Mouse (Mus musculus) CH12.LX (cell line): ENCODE measurements around the gene 1700025C18Rik. TPM values are rescaled to one million over a fixed set of nuclear protein-coding genes. Genes with fewer than 3 reads are reported as not detected.

Experiments
- DNase-seq: peaks from one replicate; pipeline ENCODE4 v3.0.0-alpha.2; 2013; ENCODE audit errors: extremely low read depth
- H3K27ac ChIP-seq: 2 replicates; pipeline ENCODE4 v1.5.1; 2012; ENCODE audit warnings: low read depth, mild to moderate bottlenecking, control low read depth, moderate library complexity; ENCODE audit not compliant: insufficient read depth
- H3K27me3 ChIP-seq: replicated peaks from 2 replicates; pipeline ENCODE3; 2012; ENCODE audit warnings: inconsistent platforms
- H3K36me3 ChIP-seq, 2 experiments: replicated peaks in 1 of 2; 2 replicates each; pipeline versions ENCODE3 to v1.6.1; 2012; ENCODE audit warnings: inconsistent platforms in 1 of 2, low read length in 1 of 2, mild to moderate bottlenecking in 1 of 2, mixed read lengths in 1 of 2, moderate library complexity in 1 of 2; ENCODE audit not compliant: control insufficient read depth in 1 of 2, insufficient read depth in 1 of 2
- H3K4me1 ChIP-seq, 2 experiments: 2 replicates each; pipeline ENCODE4 v1.6.1; 2012; ENCODE audit warnings: inconsistent platforms in 1 of 2, moderate library complexity in 1 of 2; ENCODE audit not compliant: insufficient read depth in 2 of 2, control insufficient read depth in 1 of 2
- H3K4me2 ChIP-seq: 2 replicates; pipeline ENCODE4 v1.6.1; 2012; ENCODE audit warnings: low read depth, mild to moderate bottlenecking, control low read depth; ENCODE audit not compliant: poor library complexity, insufficient read depth, severe bottlenecking
- H3K4me3 ChIP-seq, 3 experiments: fragments of 150-350 bp in 1 of 3; sonication (generic) in 1 of 3; replicated peaks in 1 of 3; 2 replicates each; pipeline versions ENCODE3 to v1.5.1; 2011 to 2012; ENCODE audit warnings: low read depth in 2 of 3, low read length in 2 of 3, mild to moderate bottlenecking in 2 of 3, moderate library complexity in 2 of 3, control low read depth in 1 of 3, improper control_type of control experiment in 1 of 3, inconsistent platforms in 1 of 3, mixed read lengths in 1 of 3; ENCODE audit not compliant: poor library complexity in 1 of 3
- H3K79me2 ChIP-seq: replicated peaks from 2 replicates; pipeline ENCODE4 v1.6.1; 2012; ENCODE audit warnings: mild to moderate bottlenecking, moderate library complexity; ENCODE audit not compliant: control insufficient read depth, poor library complexity, insufficient read depth, severe bottlenecking; ENCODE audit errors: extremely low read depth
- H3K9ac ChIP-seq: 2 replicates; pipeline ENCODE4 v1.6.1; 2012; ENCODE audit warnings: low read depth, mild to moderate bottlenecking, control low read depth, moderate library complexity; ENCODE audit not compliant: insufficient read depth
- H3K9me3 ChIP-seq: replicated peaks from 2 replicates; pipeline ENCODE3; 2012; ENCODE audit warnings: low read length, inconsistent platforms, mixed read lengths
- CHD2 ChIP-seq: IDR thresholded peaks from 2 replicates; pipeline ENCODE4 v1.6.1; 2011; ENCODE audit warnings: low read length, improper control_type of control experiment
- CTCF ChIP-seq, 2 experiments: IDR thresholded peaks in 1 of 2; conservative IDR thresholded peaks in 1 of 2; 2 replicates each; pipeline ENCODE4 v1.5.1; 2011 to 2012; ENCODE audit warnings: low read depth in 2 of 2, low read length in 2 of 2, improper control_type of control experiment in 1 of 2, inconsistent platforms in 1 of 2, mild to moderate bottlenecking in 1 of 2, moderate library complexity in 1 of 2
- ELF1 ChIP-seq: IDR thresholded peaks from 2 replicates; pipeline ENCODE4 v1.6.1; 2014; ENCODE audit warnings: low read depth, mild to moderate bottlenecking, inconsistent platforms, low read length, improper control_type of control experiment
- EP300 ChIP-seq: IDR thresholded peaks from 2 replicates; pipeline ENCODE4 v1.6.1; 2011; ENCODE audit warnings: low read length, improper control_type of control experiment
- ETS1 ChIP-seq: conservative IDR thresholded peaks from 2 replicates; pipeline ENCODE4 v1.6.1; 2012; ENCODE audit warnings: low read depth, mild to moderate bottlenecking, inconsistent platforms, low read length, improper control_type of control experiment, moderate library complexity
- GABPA ChIP-seq: IDR thresholded peaks from 2 replicates; pipeline ENCODE4 v1.6.1; 2012; ENCODE audit warnings: low read depth, low read length, improper control_type of control experiment, inconsistent platforms; ENCODE audit not compliant: insufficient replicate concordance
- HCFC1 ChIP-seq: IDR thresholded peaks from 2 replicates; pipeline ENCODE4 v1.6.1; 2012; ENCODE audit warnings: low read depth, mild to moderate bottlenecking, inconsistent platforms, low read length, improper control_type of control experiment
- JUN ChIP-seq: IDR thresholded peaks from 2 replicates; pipeline ENCODE4 v1.6.1; 2011; ENCODE audit warnings: low read depth, mild to moderate bottlenecking, low read length, improper control_type of control experiment, moderate library complexity; ENCODE audit not compliant: insufficient read depth
- KAT2A ChIP-seq: IDR thresholded peaks from 2 replicates; pipeline ENCODE4 v1.6.1; 2012; ENCODE audit warnings: low read length, improper control_type of control experiment, inconsistent platforms; ENCODE audit not compliant: insufficient replicate concordance
- MAFK ChIP-seq: IDR thresholded peaks from 2 replicates; pipeline ENCODE4 v1.6.1; 2011; ENCODE audit warnings: low read length, improper control_type of control experiment; ENCODE audit not compliant: insufficient replicate concordance
- MXI1 ChIP-seq: IDR thresholded peaks from 2 replicates; pipeline ENCODE4 v1.6.1; 2011; ENCODE audit warnings: mild to moderate bottlenecking, low read depth, low read length, improper control_type of control experiment
- POLR2A ChIP-seq: IDR thresholded peaks from 2 replicates; pipeline ENCODE4 v1.6.1; 2011; ENCODE audit warnings: low read depth, mild to moderate bottlenecking, improper control_type of control experiment, low read length
- POLR2AphosphoS2 ChIP-seq: IDR thresholded peaks from 2 replicates; pipeline ENCODE4 v1.6.1; 2011; ENCODE audit warnings: low read depth, low read length, improper control_type of control experiment
- TBP ChIP-seq: conservative IDR thresholded peaks from 2 replicates; pipeline ENCODE4 v1.6.1; 2011; ENCODE audit warnings: low read depth, low read length, improper control_type of control experiment
- TCF12 ChIP-seq: IDR thresholded peaks from 2 replicates; pipeline ENCODE4 v1.6.1; 2014; ENCODE audit warnings: low read depth, mild to moderate bottlenecking, inconsistent platforms, low read length, improper control_type of control experiment
- USF1 ChIP-seq: IDR thresholded peaks from 2 replicates; pipeline ENCODE4 v1.6.1; 2014; ENCODE audit warnings: low read depth, mild to moderate bottlenecking, inconsistent platforms, low read length, improper control_type of control experiment
- ZC3H11A ChIP-seq: IDR thresholded peaks from 2 replicates; pipeline ENCODE4 v1.6.1; 2012; ENCODE audit warnings: low read depth, mild to moderate bottlenecking, inconsistent platforms, low read length, improper control_type of control experiment
- ZMIZ1 ChIP-seq: IDR thresholded peaks from 2 replicates; pipeline ENCODE4 v1.6.1; 2012; ENCODE audit warnings: low read depth, mild to moderate bottlenecking, inconsistent platforms, low read length, improper control_type of control experiment
- ZNF384 ChIP-seq: IDR thresholded peaks from 2 replicates; pipeline ENCODE4 v1.6.1; 2012; ENCODE audit warnings: low read depth, low read length, improper control_type of control experiment, inconsistent platforms
- dilution Hi-C: fragments of 300-500 bp; cut with MboI; formaldehyde crosslinking; loops from 2 replicates; pipeline ENCODE4 v1.14.3; 2020; ENCODE audit warnings: low sequenced_read_pairs; ENCODE audit not compliant: extremely low pct_unique_long_range_greater_than_20kb, extremely low pct_ligation_motif_present
- in situ Hi-C: fragments of 300-500 bp; cut with MboI; formaldehyde crosslinking; loops from 3 replicates; pipeline ENCODE4 v1.14.3; 2019; ENCODE audit warnings: low sequenced_read_pairs, low pct_ligation_motif_present, low pct_unique_long_range_greater_than_20kb, mixed read lengths
- polyA plus RNA-seq: library from polyadenylated mRNA; unstranded; fragments of >175 nt; gene quantifications from 2 replicates; pipeline ENCODE4 v1.2.1, GENCODE M21; 2012; ENCODE audit warnings: low read depth; ENCODE audit not compliant: insufficient read length
- total RNA-seq, 2 experiments: library from RNA; depleted of rRNA; stranded (reverse); fragments of 300-350 nt in 1 of 2; fragments of >200 nt in 1 of 2; gene quantifications; 2 replicates each; pipeline ENCODE4 v1.2.3; 2012 to 2014

The 1700025C18Rik gene
- total and polyA plus RNA-seq, 3 experiments, result not detected

DNA sequence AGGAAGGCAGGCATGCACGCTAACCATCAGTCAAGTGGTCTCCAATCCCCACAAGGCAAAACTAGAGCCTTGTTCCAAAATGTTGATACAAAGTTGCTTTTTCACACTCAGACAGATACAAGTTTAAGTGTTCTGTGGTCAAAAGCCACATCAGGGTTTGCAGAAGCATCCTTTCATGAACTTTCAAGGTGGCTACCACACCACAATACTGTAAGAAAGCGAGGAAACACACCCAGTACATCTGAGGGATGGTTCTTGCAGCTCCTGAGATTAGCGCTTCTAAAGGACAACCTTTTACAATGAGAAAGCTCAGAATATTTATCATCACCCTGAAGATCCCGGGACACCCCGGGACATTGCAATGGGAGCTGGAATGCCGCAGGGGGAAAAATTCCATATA lies 57.2 kb downstream of the 1700025C18Rik start:
- in situ Hi-C loops, result no loop called here
- Histone ChIP-seq H3K4me1 (peaks cover 11 to 57% of the 10 kb centered on the region in 2 experiments), H3K27ac (no peak overlapping the region), H3K79me2 (peaks cover 41% of the 10 kb centered on the region), H3K4me3 (peak overlapping the region in 2 of 3 experiments; percentile 79 to 90), H3K9ac (peak overlapping the region; percentile 78), H3K9me3 (no peaks in the 10 kb centered on the region), H3K36me3 (peaks cover 0 to 14% of the 10 kb centered on the region in 2 experiments), H3K27me3 (no peaks in the 10 kb centered on the region), H3K4me2 (peak overlapping the region; percentile 39)
- TF ChIP-seq ETS1 (no peak), ELF1 (no peak), EP300 (no peak), USF1 (no peak), TCF12 (no peak), MAFK (no peak), TBP (no peak), HCFC1 (no peak), ZC3H11A (no peak), ZNF384 (no peak), POLR2A (no peak), GABPA (no peak), POLR2AphosphoS2 (no peak), MXI1 (no peak), KAT2A (no peak), JUN (no peak), CHD2 (no peak), ZMIZ1 (no peak)
- no peak for DNase-seq
- dilution Hi-C loops, result no loop called here

DNA sequence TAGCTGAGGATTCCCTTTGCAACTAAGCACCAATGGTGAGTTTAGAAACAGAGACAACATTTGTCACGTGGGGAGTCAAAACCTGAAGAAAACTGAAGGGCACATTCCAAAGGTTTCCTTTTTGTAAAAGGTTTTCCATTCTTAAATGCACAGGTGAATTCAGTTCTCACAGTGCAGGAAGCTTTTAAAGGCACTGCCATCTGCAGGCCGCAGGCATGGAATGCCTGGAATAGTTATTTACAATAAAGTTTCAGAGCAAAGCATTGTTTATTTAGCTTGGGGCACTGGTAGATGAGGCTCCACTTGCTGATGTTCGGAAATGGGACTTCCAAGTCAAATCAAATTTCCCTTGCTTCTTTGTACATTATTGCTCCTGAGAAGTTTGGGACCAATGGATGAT lies 58.0 kb downstream of the 1700025C18Rik start:
- Histone ChIP-seq H3K4me3 (no peak overlapping the region), H3K9ac (no peak overlapping the region), H3K4me2 (no peak overlapping the region), H3K27me3 (no peaks in the 10 kb centered on the region), H3K27ac (no peak overlapping the region), H3K79me2 (peaks cover 47% of the 10 kb centered on the region), H3K36me3 (peaks cover 0 to 17% of the 10 kb centered on the region in 2 experiments), H3K4me1 (peaks cover 11 to 61% of the 10 kb centered on the region in 2 experiments), H3K9me3 (no peaks in the 10 kb centered on the region)
- no peak for DNase-seq
- dilution Hi-C loops, result no loop called here
- peak in 1 of 2 experiments; percentile 6; a peak in 1 of 4 replicates for TF ChIP-seq CTCF (conservative IDR thresholded peaks at IDR 0.05 in 1 of 2, IDR thresholded peaks at IDR 0.05 in 1 of 2; ENCODE audit: low read depth in 2 of 2, low read length in 2 of 2)
- no peak for TF ChIP-seq TCF12
- in situ Hi-C loops, result no loop called here

Other genes with a start within 250 kb of the 1700025C18Rik start
- 4.4 and 5.5 TPM in 2 replicates for gene Pltp, start 233.0 kb downstream of the 1700025C18Rik start, total RNA-seq (2012; rRNA removed)
- 0.85 and 1.1 TPM in 2 replicates for gene Pltp, start 233.0 kb downstream of the 1700025C18Rik start, total RNA-seq (2014; rRNA removed)
- gene Pltp, start 233.0 kb downstream of the 1700025C18Rik start, polyA plus RNA-seq, result 0.94 and 0.98 TPM in 2 replicates
- gene Pcif1, start 211.4 kb downstream of the 1700025C18Rik start, total RNA-seq (2012; rRNA removed), result 30.0 and 33.6 TPM in 2 replicates
- gene Pcif1, start 211.4 kb downstream of the 1700025C18Rik start, total RNA-seq (2014; rRNA removed), result 18.2 and 20.0 TPM in 2 replicates
- 49.1 and 59.1 TPM in 2 replicates for gene Pcif1, start 211.4 kb downstream of the 1700025C18Rik start, polyA plus RNA-seq
- 12.0 and 14.4 TPM in 2 replicates for gene Zfp335, start 179.0 kb downstream of the 1700025C18Rik start, total RNA-seq (2012; rRNA removed)
- gene Zfp335, start 179.0 kb downstream of the 1700025C18Rik start, total RNA-seq (2014; rRNA removed), result 5.0 and 5.2 TPM in 2 replicates
- 13.1 and 16.5 TPM in 2 replicates for gene Zfp335, start 179.0 kb downstream of the 1700025C18Rik start, polyA plus RNA-seq
- gene Mmp9, start 150.0 kb downstream of the 1700025C18Rik start, total RNA-seq (2012; rRNA removed), result not detected in 2 replicates
- gene Mmp9, start 150.0 kb downstream of the 1700025C18Rik start, total RNA-seq (2014; rRNA removed), result not detected in 2 replicates
- gene Mmp9, start 150.0 kb downstream of the 1700025C18Rik start, polyA plus RNA-seq, result not detected in 2 replicates
- 0.30 and 0.34 TPM in 2 replicates for gene Slc12a5, start 129.9 kb downstream of the 1700025C18Rik start, total RNA-seq (2012; rRNA removed)
- gene Slc12a5, start 129.9 kb downstream of the 1700025C18Rik start, total RNA-seq (2014; rRNA removed), result 0.05 and 0.18 TPM in 2 replicates
- 0.71 and 0.83 TPM in 2 replicates for gene Slc12a5, start 129.9 kb downstream of the 1700025C18Rik start, polyA plus RNA-seq
- 20.1 and 26.5 TPM in 2 replicates for gene Ncoa5, start 55.9 kb downstream of the 1700025C18Rik start, total RNA-seq (2012; rRNA removed)
- 18.6 and 18.9 TPM in 2 replicates for gene Ncoa5, start 55.9 kb downstream of the 1700025C18Rik start, total RNA-seq (2014; rRNA removed)
- gene Ncoa5, start 55.9 kb downstream of the 1700025C18Rik start, polyA plus RNA-seq, result 45.1 and 46.4 TPM in 2 replicates
- 146 and 149 TPM in 2 replicates for gene Cd40, start 35.1 kb downstream of the 1700025C18Rik start, total RNA-seq (2012; rRNA removed)
- 191 and 223 TPM in 2 replicates for gene Cd40, start 35.1 kb downstream of the 1700025C18Rik start, total RNA-seq (2014; rRNA removed)
- 147 and 149 TPM in 2 replicates for gene Cd40, start 35.1 kb downstream of the 1700025C18Rik start, polyA plus RNA-seq
- gene Cdh22, start 144.1 kb upstream of the 1700025C18Rik start, total RNA-seq (2012; rRNA removed), result 0.08 TPM in 1 of 2 replicates, not detected in the other
- gene Cdh22, start 144.1 kb upstream of the 1700025C18Rik start, total RNA-seq (2014; rRNA removed), result not detected in 2 replicates
- not detected in 2 replicates for gene Cdh22, start 144.1 kb upstream of the 1700025C18Rik start, polyA plus RNA-seq
- gene Slc35c2, start 197.1 kb upstream of the 1700025C18Rik start, total RNA-seq (2012; rRNA removed), result 45.5 and 49.3 TPM in 2 replicates
- 41.6 and 55.3 TPM in 2 replicates for gene Slc35c2, start 197.1 kb upstream of the 1700025C18Rik start, total RNA-seq (2014; rRNA removed)
- gene Slc35c2, start 197.1 kb upstream of the 1700025C18Rik start, polyA plus RNA-seq, result 35.2 and 57.8 TPM in 2 replicates
- gene Elmo2, start 235.7 kb upstream of the 1700025C18Rik start, total RNA-seq (2012; rRNA removed), result 11.7 and 13.2 TPM in 2 replicates
- gene Elmo2, start 235.7 kb upstream of the 1700025C18Rik start, total RNA-seq (2014; rRNA removed), result 9.0 and 9.6 TPM in 2 replicates
- gene Elmo2, start 235.7 kb upstream of the 1700025C18Rik start, polyA plus RNA-seq, result 8.4 and 10.1 TPM in 2 replicates